Mouse (Mus musculus): ENCODE results near the gene Kif28. TPM values are rescaled to one million over a fixed set of nuclear protein-coding genes. Genes with fewer than 3 reads are reported as not detected.

Kif28 gene
- polyA plus RNA-seq, 1 experiment from 2014 or later = not detected

DNA sequence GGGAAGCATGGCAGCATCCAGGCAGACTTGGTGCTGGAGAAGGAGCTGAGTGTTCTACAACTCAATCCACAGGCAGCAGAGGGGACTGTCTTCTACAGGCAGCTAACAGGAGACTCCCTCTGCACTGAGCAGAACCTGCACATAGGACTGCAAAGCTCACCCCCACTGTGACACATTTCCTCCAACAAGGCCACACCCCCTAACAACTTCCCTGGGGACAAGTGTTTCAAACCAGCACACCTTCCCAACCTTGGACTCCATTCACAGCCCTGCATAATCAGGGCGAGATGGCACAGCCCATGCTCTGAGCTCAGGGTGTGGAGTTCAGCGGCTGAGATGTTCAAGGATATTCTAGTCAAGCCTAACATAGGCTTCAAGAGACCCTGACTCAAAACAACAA lies 68.0 kb downstream of the Kif28 start:
- ATAC-seq = no peak
- in situ Hi-C loops (cut with MboI; ENCODE audit: low pct_unique_long_range_greater_than_20kb) = no loop called here
- TF ChIP-seq CTCF (IDR thresholded peaks at IDR 0.05) = no peak
- ChIA-PET CTCF (interaction anchor here (0.9 to 1.5 kb wide), 2 partner anchors 10 to 13 kb away, joined by 3 to 4 read pairs; no protein-coding TSS in a partner anchor), POLR2A (no interaction called here)
- H3K27me3 ChIP-seq = no peaks in the 10 kb centered on the region
- no peak for DNase-seq (ENCODE audit: low read depth, low spot score)

DNA sequence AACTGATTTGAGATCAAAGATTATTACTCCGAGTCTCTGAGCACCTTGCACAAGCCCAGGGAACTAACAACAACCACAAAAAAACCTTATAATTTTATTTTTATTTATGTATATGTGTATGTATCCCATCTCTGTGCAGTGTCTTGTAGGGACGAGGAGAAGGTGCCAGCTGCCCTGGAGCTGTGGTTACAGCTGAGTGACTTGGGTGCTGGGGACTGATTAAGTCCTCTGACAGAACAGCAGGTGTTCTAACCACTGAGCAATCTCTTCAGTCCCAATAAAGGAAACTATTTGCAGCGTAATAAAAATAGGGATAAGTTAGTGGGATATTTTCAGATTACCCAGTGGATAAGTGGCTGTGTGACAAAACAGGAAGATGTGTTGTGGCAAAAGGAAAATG lies 70.7 kb downstream of the Kif28 start:
- DNase-seq (ENCODE audit: low read depth, low spot score) = no peak
- TF ChIP-seq CTCF (IDR thresholded peaks at IDR 0.05) = no peak
- in situ Hi-C loops (cut with MboI; ENCODE audit: low pct_unique_long_range_greater_than_20kb) = no loop called here
- CTCF ChIA-PET = interaction anchor here (1.7 kb wide), 1 partner anchor 29 kb away, joined by 4 read pairs; no protein-coding TSS in a partner anchor
- ATAC-seq = no peak
- POLR2A ChIA-PET = no interaction called here
- no peaks in the 10 kb centered on the region for H3K27me3 ChIP-seq

DNA sequence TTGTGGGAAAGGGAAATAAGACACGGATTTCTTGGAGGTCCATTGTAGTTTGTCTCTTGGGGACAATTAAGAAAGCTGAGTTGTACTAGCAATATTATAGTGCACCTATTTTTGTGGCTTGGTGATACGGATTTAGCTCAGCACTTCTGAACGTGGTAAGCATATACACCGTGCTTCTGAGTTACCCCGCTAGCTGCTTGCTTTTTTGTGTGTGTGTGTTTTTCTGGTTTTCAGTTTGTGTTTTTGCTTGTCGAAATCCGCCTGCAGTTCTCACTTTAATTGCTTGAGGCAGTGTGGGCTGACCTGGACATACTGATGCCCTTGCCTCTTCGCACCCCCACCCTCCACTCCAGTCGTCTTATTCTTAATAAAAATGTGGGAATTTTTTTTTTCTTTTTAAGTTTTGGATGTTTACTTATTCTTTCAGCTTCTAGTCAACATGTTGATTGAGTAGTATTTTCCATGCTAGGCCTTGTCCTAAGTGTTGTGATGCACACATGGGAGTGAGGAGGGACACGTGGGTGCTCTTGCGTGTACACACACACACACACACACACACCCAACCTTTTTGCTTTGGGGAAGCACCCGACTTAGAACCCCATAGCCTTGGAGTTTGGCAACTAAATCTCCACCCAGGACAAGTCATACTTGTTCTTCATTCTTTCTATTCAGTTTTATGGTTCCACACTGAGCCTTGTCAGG lies 76.1 kb downstream of the Kif28 start:
- ChIA-PET CTCF (interaction anchor here (0.9 to 2.1 kb wide), 5 partner anchors 10 to 176 kb away, joined by 3 to 10 read pairs (median 3); no protein-coding TSS in a partner anchor), POLR2A (no interaction called here)
- H3K27me3 ChIP-seq = no peaks in the 10 kb centered on the region
- peak; percentile 44 for TF ChIP-seq CTCF (IDR thresholded peaks at IDR 0.05)
- ATAC-seq = peak; percentile 10
- in situ Hi-C loops (cut with MboI; ENCODE audit: low pct_unique_long_range_greater_than_20kb) = no loop called here
- DNase-seq (ENCODE audit: low read depth, low spot score) = no peak

DNA sequence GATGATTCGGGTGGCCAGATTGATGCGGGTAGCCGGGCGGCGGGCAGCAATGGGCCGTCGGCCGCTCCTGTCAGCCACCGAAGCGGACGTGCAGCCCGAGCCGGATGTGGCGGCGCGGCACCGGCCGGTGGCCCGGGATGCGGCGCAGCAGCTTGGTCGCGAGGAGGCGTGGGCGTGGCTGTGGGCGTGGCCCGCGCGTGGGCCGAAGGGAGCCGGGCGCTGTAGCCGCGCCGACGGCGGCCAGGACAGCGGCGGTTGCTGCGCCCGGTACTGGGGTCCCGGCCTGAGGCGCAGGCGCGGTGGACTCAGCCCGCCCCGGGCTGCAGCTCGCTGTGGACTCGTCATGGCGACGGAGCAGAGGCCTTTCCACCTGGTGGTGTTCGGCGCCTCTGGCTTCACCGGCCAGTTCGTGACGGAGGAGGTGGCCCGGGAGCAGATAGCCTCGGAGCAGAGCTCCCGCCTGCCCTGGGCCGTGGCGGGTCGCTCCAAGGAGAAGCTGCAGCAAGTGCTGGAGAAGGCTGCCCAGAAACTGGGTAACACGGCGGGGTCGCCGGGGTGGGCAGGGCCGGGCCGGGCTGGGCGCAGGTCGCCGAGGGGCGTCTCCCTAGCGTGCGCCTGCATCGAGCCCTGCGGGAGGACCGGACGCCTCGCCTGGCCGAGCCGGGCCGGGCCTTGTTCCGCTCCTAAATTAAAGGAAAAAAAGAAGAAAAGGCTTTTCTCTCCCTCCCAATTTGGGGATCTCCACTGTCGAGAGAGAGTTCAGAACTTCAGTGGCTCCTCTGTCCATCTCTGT lies 76.9 kb downstream of the Kif28 start, which contains the start of gene Sccpdh:
Gene Sccpdh, plus strand, starts transcription at position 198 of the 793 bp plus-strand sequence.
- no peak for DNase-seq (ENCODE audit: low read depth, low spot score)
- in situ Hi-C loops (cut with MboI; ENCODE audit: low pct_unique_long_range_greater_than_20kb) = no loop called here
- ChIA-PET CTCF (interaction anchor here (0.9 to 2.1 kb wide), 6 partner anchors 8 to 177 kb away, joined by 3 to 10 read pairs (median 4); no protein-coding TSS in a partner anchor), POLR2A (interaction anchor here (0.6 to 1.3 kb wide), 4 partner anchors 15 to 39 kb away, joined by 3 to 6 read pairs (median 4); no protein-coding TSS in a partner anchor)
- TF ChIP-seq CTCF (IDR thresholded peaks at IDR 0.05) = no peak
- H3K27me3 ChIP-seq = no peaks in the 10 kb centered on the region
- ATAC-seq = peak; percentile 82

DNA sequence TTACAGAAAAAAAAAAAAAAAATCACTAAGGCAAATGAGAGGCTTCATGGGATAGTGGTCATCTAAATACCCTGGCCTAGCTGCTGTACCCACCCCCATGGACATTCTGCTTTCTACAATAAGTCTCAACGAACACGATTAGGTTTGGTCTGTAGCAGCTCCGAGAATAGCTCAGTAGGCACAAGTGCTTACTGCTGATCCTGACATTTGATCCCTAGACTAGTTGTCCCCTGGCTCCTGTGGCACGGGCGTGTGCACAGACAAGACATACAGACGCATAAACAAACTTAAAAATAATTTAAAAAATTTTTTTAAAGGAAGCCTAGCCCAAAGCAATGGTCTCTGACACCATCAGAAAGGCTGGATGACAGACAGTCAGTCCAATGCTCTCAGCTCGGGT lies 77.6 kb downstream of the Kif28 start:
- ATAC-seq (no peak), DNase-seq (ENCODE audit: low read depth, low spot score) (no peak)
- no peak for TF ChIP-seq CTCF (IDR thresholded peaks at IDR 0.05)
- no peaks in the 10 kb centered on the region for H3K27me3 ChIP-seq
- ChIA-PET POLR2A (interaction anchor here (0.6 to 1.3 kb wide), 5 partner anchors 14 to 38 kb away, joined by 3 to 6 read pairs (median 4); no protein-coding TSS in a partner anchor), CTCF (interaction anchor here (1.2 to 2.1 kb wide), 3 partner anchors 9 to 43 kb away, joined by 4 to 10 read pairs (median 4); no protein-coding TSS in a partner anchor)
- in situ Hi-C loops (cut with MboI; ENCODE audit: low pct_unique_long_range_greater_than_20kb) = no loop called here

DNA sequence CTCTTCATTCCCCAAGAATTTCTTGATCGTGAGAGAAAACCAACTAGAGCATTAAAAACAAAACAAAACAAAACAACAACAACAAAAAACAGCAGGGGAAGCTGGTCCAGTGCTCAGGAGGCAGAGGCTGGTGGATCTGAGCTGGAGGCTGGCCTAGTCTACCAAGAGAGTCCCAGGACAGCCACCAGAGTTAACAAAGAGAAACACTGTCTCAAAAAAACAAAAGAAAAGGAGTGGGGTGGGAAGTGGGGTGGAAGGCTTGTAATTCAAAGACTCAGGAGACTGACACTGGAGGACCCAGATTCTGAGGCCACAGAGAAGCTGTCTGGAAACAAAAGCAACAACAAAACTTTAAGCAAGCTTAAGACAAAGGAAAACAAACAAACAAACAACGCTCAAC lies 78.1 kb downstream of the Kif28 start:
- ATAC-seq (no peak), DNase-seq (ENCODE audit: low read depth, low spot score) (no peak)
- ChIA-PET POLR2A (interaction anchor here (0.6 to 1.1 kb wide), 2 partner anchors 21 to 27 kb away, joined by 3 to 4 read pairs; no protein-coding TSS in a partner anchor), CTCF (interaction anchor here (1.2 to 2.1 kb wide), 3 partner anchors 9 to 43 kb away, joined by 4 to 10 read pairs (median 4); no protein-coding TSS in a partner anchor)
- no peak for TF ChIP-seq CTCF (IDR thresholded peaks at IDR 0.05)
- H3K27me3 ChIP-seq = no peaks in the 10 kb centered on the region
- in situ Hi-C loops (cut with MboI; ENCODE audit: low pct_unique_long_range_greater_than_20kb) = no loop called here

DNA sequence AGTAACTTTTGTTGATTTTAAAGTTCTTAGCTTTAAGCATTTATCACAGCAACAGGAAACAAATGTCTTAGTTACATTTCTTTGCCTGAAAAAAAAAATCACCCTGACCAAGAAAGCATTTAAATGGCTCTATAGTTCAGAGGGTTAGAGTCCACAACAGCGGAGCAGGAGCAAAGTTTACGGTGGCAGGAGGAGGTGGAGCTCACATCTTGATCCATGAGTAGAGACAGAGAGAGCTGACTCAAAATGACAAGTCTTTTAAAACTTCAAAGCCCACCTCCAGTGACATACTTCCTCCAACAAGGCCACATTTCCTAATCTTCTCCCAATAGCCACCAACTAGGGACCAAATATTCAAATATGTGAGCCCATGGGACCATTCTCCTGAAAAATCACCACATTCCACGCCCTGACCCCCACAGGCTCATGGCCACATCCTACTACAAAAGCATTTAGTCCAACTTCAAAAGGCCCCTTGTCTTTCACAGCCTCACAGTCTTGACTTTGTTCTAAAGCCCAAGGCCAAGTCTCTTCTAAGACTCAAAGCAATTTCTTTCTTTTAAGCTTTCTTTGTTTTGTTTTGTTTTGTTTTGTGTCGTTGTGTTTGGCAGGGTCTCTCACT lies 80.7 kb downstream of the Kif28 start:
- TF ChIP-seq CTCF (IDR thresholded peaks at IDR 0.05) = no peak
- ChIA-PET POLR2A (interaction anchor here (1.5 kb wide), 1 partner anchor 14 kb away, joined by 3 read pairs; no protein-coding TSS in a partner anchor), CTCF (interaction anchor here (0.7 to 2.6 kb wide), 7 partner anchors 11 to 41 kb away, joined by 3 to 9 read pairs (median 3); no protein-coding TSS in a partner anchor)
- DNase-seq (ENCODE audit: low read depth, low spot score) (no peak), ATAC-seq (no peak)
- in situ Hi-C loops (cut with MboI; ENCODE audit: low pct_unique_long_range_greater_than_20kb) = no loop called here
- H3K27me3 ChIP-seq = no peaks in the 10 kb centered on the region

- CTCF ChIA-PET = interaction anchor here (1.3 to 1.5 kb wide), 3 partner anchors 14 to 39 kb away, joined by 3 to 8 read pairs (median 3); no protein-coding TSS in a partner anchor
- DNase-seq (ENCODE audit: low read depth, low spot score) (no peak), ATAC-seq (no peak)
- in situ Hi-C loops (cut with MboI; ENCODE audit: low pct_unique_long_range_greater_than_20kb) = no loop called here
- POLR2A ChIA-PET = no interaction called here
- TF ChIP-seq CTCF (IDR thresholded peaks at IDR 0.05) = no peak
- no peaks in the 10 kb centered on the region for H3K27me3 ChIP-seq
These were observed 82.0 kb downstream of the Kif28 start for GRCm38 (mm10) chr1:179663065-179663464.

DNA sequence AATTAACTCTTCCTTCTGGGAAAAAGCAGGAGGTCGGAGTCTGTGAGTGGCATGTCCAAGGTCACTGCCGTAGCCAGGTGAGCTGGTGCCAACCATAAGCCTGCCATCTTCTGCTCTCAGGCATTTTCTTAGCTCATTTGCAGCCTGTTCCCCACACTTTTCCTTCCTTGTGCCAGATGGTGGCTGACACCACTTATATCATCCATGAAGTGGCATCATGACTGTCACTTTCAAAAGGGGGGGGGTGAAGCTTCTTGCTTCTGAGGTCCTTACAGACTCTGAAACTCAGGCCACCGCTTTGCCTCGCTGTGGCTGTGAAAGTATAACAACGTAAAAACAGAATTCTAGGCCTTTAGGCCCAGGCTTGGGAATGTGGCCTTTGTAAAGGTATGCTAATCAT lies 93.8 kb downstream of the Kif28 start:
- H3K27me3 ChIP-seq = no peaks in the 10 kb centered on the region
- POLR2A ChIA-PET = no interaction called here
- CTCF ChIA-PET = interaction anchor here (2.2 kb wide), 1 partner anchor 13 kb away, joined by 5 read pairs; no protein-coding TSS in a partner anchor
- no peak for DNase-seq (ENCODE audit: low read depth, low spot score)
- no peak for TF ChIP-seq CTCF (IDR thresholded peaks at IDR 0.05)
- no peak for ATAC-seq
- in situ Hi-C loops (cut with MboI; ENCODE audit: low pct_unique_long_range_greater_than_20kb) = no loop called here

DNA sequence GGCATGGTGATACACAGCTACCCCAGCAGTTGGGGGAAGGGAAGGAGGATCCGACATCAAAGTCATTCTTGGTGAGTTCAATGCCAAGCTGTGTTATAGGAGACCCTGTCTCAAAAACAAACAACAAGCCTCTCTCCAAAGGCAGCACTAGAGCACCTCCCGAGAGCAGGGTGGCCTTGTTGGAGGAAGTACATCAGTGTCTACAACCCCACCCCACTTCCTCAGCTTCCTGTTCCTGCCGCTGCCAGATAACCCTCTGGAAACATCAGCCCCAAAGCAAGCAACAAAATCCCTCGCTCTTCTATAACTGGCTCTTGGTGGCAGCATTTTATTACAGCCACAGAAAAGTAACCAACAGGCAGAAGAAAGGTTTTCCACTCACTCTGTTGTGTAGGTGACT lies 94.8 kb downstream of the Kif28 start:
- no peak for TF ChIP-seq CTCF (IDR thresholded peaks at IDR 0.05)
- H3K27me3 ChIP-seq = no peaks in the 10 kb centered on the region
- ChIA-PET POLR2A (interaction anchor here (1.0 kb wide), 1 partner anchor 15 kb away, joined by 3 read pairs; no protein-coding TSS in a partner anchor), CTCF (interaction anchor here (0.7 to 2.2 kb wide), 3 partner anchors 14 to 26 kb away, joined by 3 to 5 read pairs (median 3); no protein-coding TSS in a partner anchor)
- DNase-seq (ENCODE audit: low read depth, low spot score) (no peak), ATAC-seq (no peak)
- in situ Hi-C loops (cut with MboI; ENCODE audit: low pct_unique_long_range_greater_than_20kb) = no loop called here

Measured in Patski (cell line).